Mouse (Mus musculus) thymus, adult 18-20 months (tissue): ENCODE measurements around the gene Ralgapa2.

Experiments
- DNase-seq, 2 experiments: peaks; one replicate each; pipeline ENCODE4 v3.0.0; 2022; ENCODE audit warnings: mixed read lengths in 2 of 2

The Ralgapa2 gene

GRCm38 (mm10) chr2:146511911-146512580 is at the start of gene Ralgapa2:
Ralgapa2 (minus strand) TSS chr2:146512344.
- peak; percentile 99 for DNase-seq

GRCm38 (mm10) chr2:146561505-146561904 is 49.4 kb upstream of the Ralgapa2 start:
- no peak for DNase-seq

- DNase-seq: no peak
These were observed 48.5 kb upstream of the Ralgapa2 start for GRCm38 (mm10) chr2:146560633-146561043.

- DNase-seq: no peak
These were observed 44.0 kb upstream of the Ralgapa2 start for GRCm38 (mm10) chr2:146556148-146556547.

- no peak for DNase-seq
These were observed 43.2 kb upstream of the Ralgapa2 start for GRCm38 (mm10) chr2:146555351-146555750.

- no peak for DNase-seq
These were observed 41.6 kb upstream of the Ralgapa2 start for GRCm38 (mm10) chr2:146553701-146554100.

GRCm38 (mm10) chr2:146551818-146552217 is 39.7 kb upstream of the Ralgapa2 start:
- no peak for DNase-seq

GRCm38 (mm10) chr2:146549111-146549776 is 37.1 kb upstream of the Ralgapa2 start:
- no peak for DNase-seq

GRCm38 (mm10) chr2:146544155-146544814 is 32.1 kb upstream of the Ralgapa2 start:
- no peak for DNase-seq

- DNase-seq: no peak
These were observed 21.2 kb upstream of the Ralgapa2 start for GRCm38 (mm10) chr2:146533118-146533949.

GRCm38 (mm10) chr2:146532493-146532892 is 20.3 kb upstream of the Ralgapa2 start:
- no peak for DNase-seq

- DNase-seq: no peak
These were observed 13.3 kb upstream of the Ralgapa2 start for GRCm38 (mm10) chr2:146525483-146525882.

GRCm38 (mm10) chr2:146524685-146525415 is 12.7 kb upstream of the Ralgapa2 start:
- no peak for DNase-seq

GRCm38 (mm10) chr2:146516894-146517293 is 4.8 kb upstream of the Ralgapa2 start:
- DNase-seq: no peak

GRCm38 (mm10) chr2:146515081-146515480 is 2.9 kb upstream of the Ralgapa2 start:
- no peak for DNase-seq

GRCm38 (mm10) chr2:146512581-146512920 is 407 bp upstream of the Ralgapa2 start:
- DNase-seq: peak in 1 of 2 experiments; percentile 20

- no peak for DNase-seq
These were observed 711 bp downstream of the Ralgapa2 start for GRCm38 (mm10) chr2:146511401-146511865.

- DNase-seq: no peak
These were observed 1.4 kb downstream of the Ralgapa2 start for GRCm38 (mm10) chr2:146510780-146511179.

GRCm38 (mm10) chr2:146502578-146503311 is 9.4 kb downstream of the Ralgapa2 start:
- no peak for DNase-seq

- DNase-seq: no peak
These were observed 12.1 kb downstream of the Ralgapa2 start for GRCm38 (mm10) chr2:146500067-146500466.

- DNase-seq: no peak
These were observed 13.0 kb downstream of the Ralgapa2 start for GRCm38 (mm10) chr2:146499111-146499510.
